Mouse (Mus musculus): ENCODE results near the gene Sec14l1. TPM values are rescaled to one million over a fixed set of nuclear protein-coding genes. Genes with fewer than 3 reads are reported as not detected.

Gene Sec14l1
- polyA plus RNA-seq, 1 experiment from 2014 or later: 53.9 TPM

DNA sequence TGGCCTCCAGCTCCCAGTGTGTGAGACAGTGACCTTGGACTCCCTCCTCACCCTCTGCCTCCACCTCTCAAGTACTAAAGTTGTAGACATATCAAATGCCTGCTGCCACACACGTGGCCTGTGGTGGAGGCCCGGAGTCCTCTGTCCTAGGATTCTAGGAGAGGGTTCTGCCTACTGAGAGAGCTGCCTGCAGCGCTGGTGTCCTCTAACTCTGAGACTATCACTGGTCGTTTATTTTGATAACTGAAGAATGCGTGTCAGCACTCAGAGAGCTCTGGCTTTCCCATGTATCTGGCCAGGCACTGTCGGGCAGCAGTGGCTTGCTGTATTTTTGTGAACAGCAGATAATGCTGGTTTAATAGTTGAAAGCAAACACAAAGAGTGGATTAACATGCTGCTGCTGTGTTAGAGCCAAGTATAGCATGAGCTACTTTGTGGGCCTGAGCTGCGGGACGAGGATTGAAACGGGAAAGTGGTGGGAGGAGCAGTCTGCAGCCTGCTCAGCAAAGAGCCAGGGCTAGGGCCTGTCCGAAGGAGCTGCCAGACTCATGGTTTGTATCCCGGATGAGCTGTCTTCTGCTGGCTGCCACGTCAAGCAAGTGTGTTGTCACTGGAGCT is 13.1 kb downstream of the Sec14l1 start:
- H3K4me1 ChIP-seq (ENCODE audit: control insufficient read depth, insufficient read depth, low read depth, low read length): peaks cover 30% of the 10 kb centered on the region
- H3K27ac ChIP-seq (ENCODE audit: low read depth, low read length): peak overlapping the region; percentile 5; the same call in 1 of the 2 replicates
- H3K4me3 ChIP-seq (ENCODE audit: low read length): no peak overlapping the region
- 57% methylated on average over 12 of the region's 12 CpGs for WGBS
- no peak overlapping the region for H3K9ac ChIP-seq (ENCODE audit: low read depth, low read length)
- H3K36me3 ChIP-seq (ENCODE audit: control insufficient read depth, insufficient read depth, low read length): 0 out of 2 replicates have a peak, but pooled peaks cover 3% of the 10 kb centered on the region
- H3K9me3 ChIP-seq (ENCODE audit: control insufficient read depth, low read length): no peaks in the 10 kb centered on the region
- ATAC-seq: no peak
- no peak overlapping the region for H3K4me2 ChIP-seq (ENCODE audit: low read length)
- H3K27me3 ChIP-seq (replicated peaks; ENCODE audit: control insufficient read depth, insufficient read depth, low read length): no peaks in the 10 kb centered on the region

DNA sequence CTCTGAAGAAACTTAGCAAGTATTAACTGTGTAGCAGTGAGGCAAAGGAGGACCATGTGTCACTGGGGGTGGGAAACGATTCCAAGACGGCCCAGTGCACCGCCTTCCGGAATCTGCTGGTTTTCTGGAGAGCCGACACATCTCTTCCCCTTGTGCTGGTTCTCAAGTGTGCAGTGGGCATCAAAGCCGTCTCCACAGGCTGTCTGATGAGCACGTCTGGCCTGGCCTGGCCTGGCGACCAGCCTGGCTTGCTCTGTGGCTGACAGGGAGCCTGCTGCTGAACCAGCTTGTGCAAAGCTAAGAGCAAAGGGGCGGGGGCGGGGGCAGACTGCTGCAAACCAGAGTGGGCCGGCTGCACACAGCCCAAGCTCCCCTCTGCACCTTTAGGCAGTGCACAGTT is 14.5 kb downstream of the Sec14l1 start:
- peaks cover 26% of the 10 kb centered on the region for H3K4me1 ChIP-seq (ENCODE audit: control insufficient read depth, insufficient read depth, low read depth, low read length)
- no peak overlapping the region for H3K9ac ChIP-seq (ENCODE audit: low read depth, low read length)
- no peaks in the 10 kb centered on the region for H3K9me3 ChIP-seq (ENCODE audit: control insufficient read depth, low read length)
- H3K27ac ChIP-seq (ENCODE audit: low read depth, low read length): peak overlapping the region; percentile 51; the same call in 1 of the 2 replicates
- WGBS: 51% methylated on average over 11 of the region's 11 CpGs
- peak; percentile 63 for ATAC-seq
- H3K4me3 ChIP-seq (ENCODE audit: low read length): no peak overlapping the region
- H3K27me3 ChIP-seq (replicated peaks; ENCODE audit: control insufficient read depth, insufficient read depth, low read length): no peaks in the 10 kb centered on the region
- H3K4me2 ChIP-seq (ENCODE audit: low read length): no peak overlapping the region
- H3K36me3 ChIP-seq (ENCODE audit: control insufficient read depth, insufficient read depth, low read length): 0 out of 2 replicates have a peak, but pooled peaks cover 3% of the 10 kb centered on the region

DNA sequence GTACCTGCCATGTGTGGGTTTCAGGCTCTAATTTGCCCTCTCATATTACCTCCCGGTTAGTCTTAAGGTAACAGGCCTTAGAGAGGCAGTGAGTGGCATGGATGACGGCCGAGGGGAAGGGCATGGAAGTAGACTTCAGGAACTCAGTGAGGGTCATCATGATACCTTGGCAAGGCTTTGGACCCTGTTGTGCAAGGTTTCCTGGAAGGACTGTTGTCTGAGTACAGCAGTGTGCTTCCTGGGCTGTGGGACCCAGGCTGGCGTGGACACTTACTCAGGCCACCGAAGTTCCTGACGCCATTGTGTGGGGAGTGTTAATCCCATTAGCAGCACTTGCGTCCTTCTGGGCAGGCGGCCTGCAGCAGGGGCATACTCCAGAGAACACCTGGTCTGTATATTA is 15.1 kb downstream of the Sec14l1 start:
- Histone ChIP-seq H3K4me2 (ENCODE audit: low read length) (no peak overlapping the region), H3K4me1 (ENCODE audit: control insufficient read depth, insufficient read depth, low read depth, low read length) (peaks cover 30% of the 10 kb centered on the region), H3K9ac (ENCODE audit: low read depth, low read length) (no peak overlapping the region; the same call in 1 of the 2 replicates), H3K9me3 (ENCODE audit: control insufficient read depth, low read length) (no peaks in the 10 kb centered on the region), H3K36me3 (ENCODE audit: control insufficient read depth, insufficient read depth, low read length) (0 out of 2 replicates have a peak, but pooled peaks cover 3% of the 10 kb centered on the region), H3K27ac (ENCODE audit: low read depth, low read length) (peak overlapping the region; percentile 51; the same call in 1 of the 2 replicates), H3K4me3 (ENCODE audit: low read length) (no peak overlapping the region), H3K27me3 (replicated peaks; ENCODE audit: control insufficient read depth, insufficient read depth, low read length) (no peaks in the 10 kb centered on the region)
- ATAC-seq: no peak
- 82% methylated on average over 8 of the region's 8 CpGs for WGBS

DNA sequence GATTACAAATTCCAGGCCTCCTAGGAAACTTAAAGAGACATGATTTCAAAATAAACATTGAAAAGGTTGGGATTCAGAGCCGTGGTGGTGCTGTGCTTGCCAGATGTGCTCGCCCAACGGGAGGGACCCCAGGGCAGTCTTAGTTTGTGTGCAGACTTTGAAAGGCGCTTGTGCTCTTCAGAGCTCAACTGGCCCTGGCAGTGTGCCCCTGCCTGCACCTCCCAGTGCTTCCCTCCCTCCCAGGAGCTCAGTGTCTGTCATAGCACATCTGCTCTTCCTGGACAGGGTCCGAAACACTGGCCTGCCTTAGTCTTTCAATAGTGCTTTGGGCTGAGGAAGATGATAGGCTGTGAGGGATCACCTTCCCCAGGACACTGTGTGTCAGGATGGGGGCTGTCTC is 15.9 kb downstream of the Sec14l1 start:
- no peak overlapping the region for H3K4me3 ChIP-seq (ENCODE audit: low read length)
- H3K9ac ChIP-seq (ENCODE audit: low read depth, low read length): no peak overlapping the region
- no peaks in the 10 kb centered on the region for H3K9me3 ChIP-seq (ENCODE audit: control insufficient read depth, low read length)
- no peak for ATAC-seq
- peaks cover 38% of the 10 kb centered on the region for H3K4me1 ChIP-seq (ENCODE audit: control insufficient read depth, insufficient read depth, low read depth, low read length)
- no peak overlapping the region for H3K4me2 ChIP-seq (ENCODE audit: low read length)
- H3K36me3 ChIP-seq (ENCODE audit: control insufficient read depth, insufficient read depth, low read length): 0 out of 2 replicates have a peak, but pooled peaks cover 3% of the 10 kb centered on the region
- H3K27me3 ChIP-seq (replicated peaks; ENCODE audit: control insufficient read depth, insufficient read depth, low read length): no peaks in the 10 kb centered on the region
- peak overlapping the region; percentile 45; the same call in 1 of the 2 replicates for H3K27ac ChIP-seq (ENCODE audit: low read depth, low read length)
- WGBS: 49% methylated on average over 5 of the region's 5 CpGs

DNA sequence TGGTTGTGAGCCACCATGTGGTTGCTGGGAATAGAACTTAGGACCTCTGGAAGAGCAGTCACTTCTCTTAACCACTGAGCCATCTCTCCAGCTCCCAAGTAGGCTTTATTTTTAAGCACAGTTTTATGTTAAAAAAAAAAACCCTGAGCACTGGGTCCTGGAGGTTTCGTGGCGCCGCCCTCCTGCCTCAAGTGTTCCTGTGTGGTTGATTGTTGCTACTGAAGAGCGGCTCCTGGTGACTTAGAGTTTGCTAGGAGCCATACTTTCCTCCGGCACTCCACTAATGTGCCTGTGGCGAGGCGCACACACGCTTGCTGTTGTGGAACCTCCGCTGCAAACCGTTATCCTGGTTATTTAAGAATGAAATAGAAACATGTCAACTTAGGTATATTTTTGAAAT is 16.5 kb downstream of the Sec14l1 start:
- Histone ChIP-seq H3K27me3 (replicated peaks; ENCODE audit: control insufficient read depth, insufficient read depth, low read length) (no peaks in the 10 kb centered on the region), H3K9me3 (ENCODE audit: control insufficient read depth, low read length) (no peaks in the 10 kb centered on the region), H3K4me2 (ENCODE audit: low read length) (no peak overlapping the region), H3K27ac (ENCODE audit: low read depth, low read length) (no peak overlapping the region), H3K4me3 (ENCODE audit: low read length) (no peak overlapping the region), H3K36me3 (ENCODE audit: control insufficient read depth, insufficient read depth, low read length) (0 out of 2 replicates have a peak, but pooled peaks cover 3% of the 10 kb centered on the region), H3K9ac (ENCODE audit: low read depth, low read length) (no peak overlapping the region), H3K4me1 (ENCODE audit: control insufficient read depth, insufficient read depth, low read depth, low read length) (peaks cover 40% of the 10 kb centered on the region)
- 98% methylated on average over 10 of the region's 10 CpGs for WGBS
- no peak for ATAC-seq

DNA sequence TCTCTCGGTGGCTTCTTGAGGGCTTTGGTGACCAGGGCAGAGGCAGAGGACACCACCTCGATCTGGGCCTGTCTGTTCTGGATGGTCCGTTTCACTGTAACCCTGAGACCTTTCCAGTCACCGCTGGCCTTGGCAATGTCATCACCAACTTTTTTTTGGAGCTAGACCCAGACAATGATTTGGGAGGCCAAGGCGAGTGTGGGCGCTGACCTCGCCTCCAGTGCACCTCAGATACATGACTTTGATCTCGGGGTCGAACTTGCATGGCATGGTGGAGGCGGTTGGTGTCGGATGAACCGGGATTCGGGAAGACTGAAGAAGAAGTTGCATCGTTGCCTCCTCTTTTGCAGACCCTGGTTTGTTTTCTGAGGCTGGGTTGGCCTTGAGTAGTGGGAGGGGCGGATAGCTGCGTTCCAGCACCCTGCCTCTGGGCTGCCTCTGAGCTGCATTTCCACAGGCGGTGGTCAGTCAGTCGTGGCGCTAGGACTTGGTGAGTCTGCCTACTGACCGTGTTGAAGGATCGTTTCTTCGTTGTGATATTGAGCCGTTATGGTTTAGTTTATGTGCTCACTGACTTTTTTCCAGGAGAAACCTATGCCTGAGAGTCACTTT is 19.9 kb downstream of the Sec14l1 start:
- WGBS: 63% methylated on average over 23 of the region's 23 CpGs
- Histone ChIP-seq H3K27me3 (replicated peaks; ENCODE audit: control insufficient read depth, insufficient read depth, low read length) (no peaks in the 10 kb centered on the region), H3K36me3 (ENCODE audit: control insufficient read depth, insufficient read depth, low read length) (0 out of 2 replicates have a peak, but pooled peaks cover 3% of the 10 kb centered on the region), H3K4me3 (ENCODE audit: low read length) (no peak overlapping the region), H3K4me1 (ENCODE audit: control insufficient read depth, insufficient read depth, low read depth, low read length) (peaks cover 24% of the 10 kb centered on the region), H3K27ac (ENCODE audit: low read depth, low read length) (no peak overlapping the region), H3K9ac (ENCODE audit: low read depth, low read length) (no peak overlapping the region), H3K9me3 (ENCODE audit: control insufficient read depth, low read length) (no peaks in the 10 kb centered on the region), H3K4me2 (ENCODE audit: low read length) (peak overlapping the region; percentile 1; the same call in 1 of the 2 replicates)
- no peak for ATAC-seq

DNA sequence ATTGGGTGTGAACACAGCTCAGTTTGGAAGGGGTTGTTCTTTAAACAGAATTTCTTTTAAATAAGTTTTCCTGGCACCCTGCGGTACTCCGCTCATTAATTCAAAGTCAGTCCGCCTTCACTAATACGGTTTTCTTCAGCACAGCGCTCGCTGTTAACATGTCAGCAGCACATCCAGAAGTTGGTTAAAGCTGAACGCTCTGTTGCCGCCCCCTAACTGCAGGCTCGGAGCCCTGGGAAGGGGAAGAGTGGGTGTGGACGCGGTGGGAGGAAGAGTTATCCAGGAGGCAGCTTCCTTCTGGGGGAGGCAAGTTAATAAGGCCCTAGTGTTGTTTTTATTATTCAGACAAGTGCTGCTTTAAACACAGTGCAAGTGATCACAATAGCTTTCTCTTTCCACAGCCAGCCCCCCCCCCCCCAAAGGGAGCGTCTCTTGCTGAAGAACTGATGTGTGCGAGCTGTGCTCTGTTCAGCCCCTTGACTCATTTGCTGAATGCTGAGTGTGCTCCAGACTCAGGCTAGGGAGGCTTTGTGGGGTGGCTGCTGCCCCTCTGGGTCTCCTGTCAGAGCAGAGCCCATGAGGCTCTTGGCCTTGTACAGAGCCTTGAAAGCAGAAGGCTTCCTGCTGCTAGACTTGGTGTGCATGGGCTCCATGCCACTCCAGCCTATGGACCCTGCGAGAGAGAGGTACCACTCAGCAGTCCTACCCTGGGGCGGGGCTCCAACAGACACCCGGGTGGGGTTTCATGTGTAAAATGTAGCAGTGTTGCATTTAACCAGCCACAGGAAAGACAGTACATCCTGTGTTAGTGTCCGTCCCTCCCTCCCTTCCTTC is 20.7 kb downstream of the Sec14l1 start:
- H3K4me1 ChIP-seq (ENCODE audit: control insufficient read depth, insufficient read depth, low read depth, low read length): peaks cover 16% of the 10 kb centered on the region
- no peaks in the 10 kb centered on the region for H3K27me3 ChIP-seq (replicated peaks; ENCODE audit: control insufficient read depth, insufficient read depth, low read length)
- 0 out of 2 replicates have a peak, but pooled peaks have one; percentile 52 for ATAC-seq
- no peak overlapping the region for H3K4me3 ChIP-seq (ENCODE audit: low read length)
- WGBS: 22% methylated on average over 16 of the region's 17 CpGs
- H3K9me3 ChIP-seq (ENCODE audit: control insufficient read depth, low read length): no peaks in the 10 kb centered on the region
- peak overlapping the region; percentile 22; the same call in 1 of the 2 replicates for H3K9ac ChIP-seq (ENCODE audit: low read depth, low read length)
- peak overlapping the region; percentile 1; the same call in 1 of the 2 replicates for H3K4me2 ChIP-seq (ENCODE audit: low read length)
- peak overlapping the region; percentile 6; the same call in 1 of the 2 replicates for H3K27ac ChIP-seq (ENCODE audit: low read depth, low read length)
- 0 out of 2 replicates have a peak, but pooled peaks cover 3% of the 10 kb centered on the region for H3K36me3 ChIP-seq (ENCODE audit: control insufficient read depth, insufficient read depth, low read length)

DNA sequence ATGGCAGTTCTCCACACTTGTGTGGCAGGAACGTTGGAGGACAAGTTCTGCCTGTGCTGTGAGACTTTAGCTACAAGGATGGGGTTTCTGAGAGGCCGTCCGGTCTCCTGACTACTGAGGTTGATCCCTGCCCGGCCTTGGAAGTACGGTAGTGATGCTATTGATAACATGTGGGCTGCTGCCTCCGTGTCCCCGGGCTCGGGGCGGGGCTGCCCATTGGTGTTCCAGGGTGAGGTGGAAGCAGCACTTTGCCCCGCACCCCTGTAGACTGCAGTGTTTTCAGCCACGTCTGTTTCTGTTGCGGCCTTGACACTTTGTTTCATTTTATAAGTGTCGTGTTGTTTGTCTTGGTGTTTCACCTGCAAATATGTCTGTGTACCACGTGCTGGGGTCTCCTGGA is 21.9 kb downstream of the Sec14l1 start:
- Histone ChIP-seq H3K9me3 (ENCODE audit: control insufficient read depth, low read length) (no peaks in the 10 kb centered on the region), H3K4me3 (ENCODE audit: low read length) (no peak overlapping the region), H3K4me1 (ENCODE audit: control insufficient read depth, insufficient read depth, low read depth, low read length) (peaks cover 15% of the 10 kb centered on the region), H3K36me3 (ENCODE audit: control insufficient read depth, insufficient read depth, low read length) (0 out of 2 replicates have a peak, but pooled peaks cover 3% of the 10 kb centered on the region), H3K9ac (ENCODE audit: low read depth, low read length) (no peak overlapping the region), H3K27me3 (replicated peaks; ENCODE audit: control insufficient read depth, insufficient read depth, low read length) (no peaks in the 10 kb centered on the region), H3K4me2 (ENCODE audit: low read length) (no peak overlapping the region), H3K27ac (ENCODE audit: low read depth, low read length) (no peak overlapping the region)
- no peak for ATAC-seq
- 90% methylated on average over 13 of the region's 14 CpGs for WGBS

Data from hindbrain, embryonic 16.5 days (tissue).